Mouse (Mus musculus) CH12.LX (cell line): ENCODE data around the gene 1700012B09Rik.

Experiments used
- CHD1 ChIP-seq: IDR thresholded peaks from 2 replicates; pipeline ENCODE4 v1.6.1; 2012; ENCODE audit warnings: low read depth, low read length, improper control_type of control experiment, inconsistent platforms
- CTCF ChIP-seq, 2 experiments: IDR thresholded peaks in 1 of 2; conservative IDR thresholded peaks in 1 of 2; 2 replicates each; pipeline ENCODE4 v1.5.1; 2011 to 2012; ENCODE audit warnings: low read depth in 2 of 2, low read length in 2 of 2, improper control_type of control experiment in 1 of 2, inconsistent platforms in 1 of 2, mild to moderate bottlenecking in 1 of 2, moderate library complexity in 1 of 2
- KAT2A ChIP-seq: IDR thresholded peaks from 2 replicates; pipeline ENCODE4 v1.6.1; 2012; ENCODE audit warnings: low read length, improper control_type of control experiment, inconsistent platforms; ENCODE audit not compliant: insufficient replicate concordance
- POLR2A ChIP-seq: IDR thresholded peaks from 2 replicates; pipeline ENCODE4 v1.6.1; 2011; ENCODE audit warnings: low read depth, mild to moderate bottlenecking, improper control_type of control experiment, low read length
- SIN3A ChIP-seq: IDR thresholded peaks from 2 replicates; pipeline ENCODE4 v1.6.1; 2012; ENCODE audit warnings: low read length, improper control_type of control experiment, inconsistent platforms
- SMC3 ChIP-seq: IDR thresholded peaks from 2 replicates; pipeline ENCODE4 v1.6.1; 2011; ENCODE audit warnings: low read depth, low read length, improper control_type of control experiment
- UBTF ChIP-seq: IDR thresholded peaks from 2 replicates; pipeline ENCODE4 v1.6.1; 2012; ENCODE audit warnings: low read depth, mild to moderate bottlenecking, inconsistent platforms, low read length, improper control_type of control experiment, moderate library complexity
- ZMIZ1 ChIP-seq: IDR thresholded peaks from 2 replicates; pipeline ENCODE4 v1.6.1; 2012; ENCODE audit warnings: low read depth, mild to moderate bottlenecking, inconsistent platforms, low read length, improper control_type of control experiment

DNA sequence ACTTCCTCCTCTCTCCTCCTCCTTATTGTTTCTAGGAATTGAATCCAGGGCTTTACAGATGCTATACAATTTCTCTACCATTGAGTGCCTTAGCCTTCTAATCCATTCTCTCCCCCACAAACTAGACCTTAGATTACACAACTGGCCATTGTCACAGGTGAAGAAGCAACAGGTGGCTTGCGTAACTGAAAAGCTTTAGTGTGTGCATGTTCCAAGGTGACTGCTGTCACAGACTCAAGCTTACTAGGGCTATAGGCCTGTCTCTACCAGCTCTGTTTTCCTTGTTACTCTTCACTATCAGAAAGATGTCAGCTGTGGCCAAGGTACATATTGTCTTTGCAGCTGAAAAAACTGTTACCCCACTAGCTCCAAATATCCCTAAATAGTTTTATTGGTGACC is 36.0 kb upstream of the 1700012B09Rik start:
- TF ChIP-seq CTCF (conservative IDR thresholded peaks at IDR 0.05 in 1 of 2, IDR thresholded peaks at IDR 0.05 in 1 of 2; ENCODE audit: low read depth in 2 of 2, low read length in 2 of 2), result no peak
- TF ChIP-seq SMC3, result no peak
- no peak for TF ChIP-seq POLR2A
- TF ChIP-seq SIN3A, result no peak
- no peak for TF ChIP-seq KAT2A
- TF ChIP-seq CHD1, result no peak
- TF ChIP-seq ZMIZ1, result no peak
- no peak for TF ChIP-seq UBTF
